Mouse (Mus musculus) bone marrow, adult 2 months (tissue): ENCODE measurements around the gene Bhlhe41.

ENCODE experiments used
- CTCF ChIP-seq: fragments of 200-500 bp; IDR thresholded peaks from 2 replicates; pipeline ENCODE4 v1.5.1; 2011; ENCODE audit warnings: low read length, control low read depth; ENCODE audit not compliant: control insufficient read depth, insufficient read depth
- POLR2A ChIP-seq: fragments of 200-500 bp; IDR thresholded peaks from 2 replicates; pipeline ENCODE4 v1.6.1; 2011; ENCODE audit warnings: low read depth, mild to moderate bottlenecking, control low read depth, low read length, borderline replicate concordance; ENCODE audit not compliant: control insufficient read depth

DNA sequence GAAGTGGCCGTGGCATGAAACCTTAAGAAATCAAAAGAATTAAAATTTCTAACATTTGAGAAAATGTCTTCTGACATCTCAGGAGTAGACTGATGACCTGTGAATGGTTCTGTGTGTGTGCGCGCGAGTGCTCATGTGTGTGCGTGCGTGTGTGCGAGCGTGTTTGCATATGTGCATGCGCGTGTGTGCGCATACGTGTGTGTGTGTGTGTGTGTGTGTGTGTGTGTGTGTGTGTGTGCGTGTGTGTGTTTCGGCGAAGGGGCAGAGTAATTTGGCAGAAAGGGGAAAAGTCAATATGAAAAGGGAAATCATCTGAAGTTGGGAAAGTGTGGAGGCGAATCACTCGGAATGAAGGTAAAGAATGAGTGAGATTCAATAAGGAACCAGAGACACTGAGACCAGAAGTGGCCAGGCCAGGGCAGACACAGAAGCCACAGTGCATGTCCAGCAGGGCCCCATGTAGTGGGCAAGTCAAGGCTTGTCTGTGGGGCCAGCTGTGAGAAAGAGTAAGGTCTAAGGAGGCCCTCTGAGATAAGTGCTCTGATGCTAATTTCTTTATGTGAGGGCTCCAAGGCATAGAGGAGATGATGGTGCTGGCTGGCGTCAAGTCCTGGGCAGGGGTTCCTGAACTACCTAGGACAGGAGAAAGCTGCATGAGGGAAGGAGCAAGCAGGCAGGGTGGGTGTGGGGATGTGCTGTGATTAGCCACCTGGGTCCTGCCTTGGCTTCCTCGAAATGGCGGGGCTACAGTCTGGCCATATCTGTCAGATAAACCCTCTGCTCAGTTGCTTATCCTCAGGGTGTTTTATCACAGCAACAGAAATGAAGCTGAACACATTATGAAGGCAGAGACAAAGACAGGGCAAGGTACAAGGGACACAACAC lies 27.3 kb upstream of the Bhlhe41 start:
- TF ChIP-seq CTCF (no peak), POLR2A (no peak)
